ENCODE assay signal across 27 mouse cellular contexts in genomic region chr9:118653436-118653835, GRCm38 (mm10). TPM values are rescaled to one million over a fixed set of nuclear protein-coding genes. Genes with fewer than 3 reads are reported as not detected.
DNase-seq lines count a peak whose midpoint lies in the region; ATAC-seq and TF ChIP-seq lines count a peak whose summit lies in the region.
"Had no signal": no experiment of that assay in that cellular context is flagged by ENCODE, and none has a peak within 500 bp of the region (broad histone marks: within the 10 kb centered on the region; RNA-seq: fewer than 3 reads in every experiment).

No protein-coding gene starts in this region.

- 0 out of 2 replicates have a peak overlapping the region, but pooled peaks have one; percentile 45 for H3K27ac ChIP-seq in liver, adult 2 months (replicated peaks; ENCODE audit: insufficient read depth, low read depth, low read length)
- no peak overlapping the region for H3K27ac ChIP-seq in liver, embryonic 11.5 days (ENCODE audit: low read depth, low read length)
- H3K27ac ChIP-seq in embryonic facial prominence, embryonic 11.5 days (replicated peaks; ENCODE audit: low read depth, low read length): no peak overlapping the region
- H3K27ac ChIP-seq: embryonic facial prominence, embryonic 12.5 days; forebrain, embryonic 13.5 days; gastrocnemius, adult 2 months; hindbrain, postnatal 0 days; liver, embryonic 13.5 days; midbrain, embryonic 15.5 days; neural tube, embryonic 12.5 days had no signal

- TF ChIP-seq POLR2A in liver, adult 2 months (IDR thresholded peaks at IDR 0.05; ENCODE audit: extremely low read depth, insufficient read depth, low read length): no peak

- no peaks in the 10 kb centered on the region for H3K36me3 ChIP-seq in liver, adult 2 months (ENCODE audit: control insufficient read depth, insufficient read depth, low read length)
- H3K36me3 ChIP-seq in liver, embryonic 11.5 days (ENCODE audit: control insufficient read depth, insufficient read depth, low read length): peaks cover 4% of the 10 kb centered on the region; the same call in 1 of the 2 replicates
- H3K36me3 ChIP-seq in embryonic facial prominence, embryonic 11.5 days (replicated peaks; ENCODE audit: control insufficient read depth, insufficient read depth, low read depth, low read length): no peaks in the 10 kb centered on the region; the same call in 1 of the 2 replicates
- H3K36me3 ChIP-seq: G1E; liver, embryonic 13.5 days; midbrain, embryonic 15.5 days had no signal

- DNase-seq in liver, adult 2 months (ENCODE audit: extremely low read depth, low read depth, low spot score): no peak
- no peak for DNase-seq in liver, embryonic 11.5 days (ENCODE audit: low spot score)
- DNase-seq in thymus, postnatal 4 days: peak; percentile 26
- DNase-seq in thymus, postnatal 0 days (ENCODE audit: low spot score): no peak
- peak; percentile 63 for DNase-seq in embryonic facial prominence, embryonic 11.5 days (ENCODE audit: low spot score)
- no peak for DNase-seq in spleen, postnatal 4 days (ENCODE audit: low spot score in 2 of 2)
- DNase-seq: adrenal gland, adult 2 months; B cell, adult 2 months; cerebellum, adult 2 months; cerebellum, postnatal 25 days; gastrocnemius, adult 2 months; kidney, postnatal 4 days; left cerebral cortex, postnatal 4 days; liver, embryonic 13.5 days; lung, postnatal 4 days; right cerebral cortex, postnatal 14 days had no signal

- H3K79me2 ChIP-seq in liver, adult 2 months (ENCODE audit: control insufficient read depth, insufficient read depth, low read length): peaks cover under 1% of the 10 kb centered on the region; the same call in 1 of the 2 replicates

- H3K4me2 ChIP-seq in liver, embryonic 11.5 days: no peak overlapping the region
- H3K4me2 ChIP-seq in embryonic facial prominence, embryonic 11.5 days (ENCODE audit: low read depth, low read length): no peak overlapping the region
- H3K4me2 ChIP-seq: embryonic facial prominence, embryonic 12.5 days; forebrain, embryonic 13.5 days; liver, embryonic 13.5 days; midbrain, embryonic 15.5 days; neural tube, embryonic 12.5 days had no signal

- no peak for TF ChIP-seq CTCF in liver, adult 2 months (IDR thresholded peaks at IDR 0.05; ENCODE audit: low read depth, low read length)

- 62% methylated on average over 1 of the region's 1 CpGs for WGBS in liver, adult 2 months
- 46% methylated on average over 1 of the region's 1 CpGs for WGBS in liver, embryonic 11.5 days
- WGBS in embryonic facial prominence, embryonic 11.5 days: 5% methylated on average over 1 of the region's 1 CpGs

- no peak for ATAC-seq in liver, embryonic 11.5 days (replicated peaks; ENCODE audit: low FRiP score)
- ATAC-seq in embryonic facial prominence, embryonic 11.5 days (replicated peaks; ENCODE audit: insufficient number of reproducible peaks, low FRiP score, low TSS enrichment, low read depth): no peak
- no peak for ATAC-seq in erythroblast, adult 5-6 weeks (replicated peaks; ENCODE audit: low FRiP score, poor library complexity, severe bottlenecking)
- ATAC-seq: forebrain, embryonic 13.5 days; hindbrain, postnatal 0 days; intestine, postnatal 0 days; midbrain, embryonic 15.5 days had no signal

- H3K9me3 ChIP-seq in liver, embryonic 11.5 days (ENCODE audit: control insufficient read depth, low read length): no peaks in the 10 kb centered on the region
- H3K9me3 ChIP-seq in embryonic facial prominence, embryonic 11.5 days (replicated peaks; ENCODE audit: control insufficient read depth, low read length): no peaks in the 10 kb centered on the region
- H3K9me3 ChIP-seq: embryonic facial prominence, embryonic 12.5 days; forebrain, embryonic 13.5 days; heart, embryonic 10.5 days; liver, embryonic 13.5 days; midbrain, embryonic 15.5 days had no signal

- no peak overlapping the region for H3K9ac ChIP-seq in liver, adult 2 months (ENCODE audit: low read depth, low read length)
- no peak overlapping the region for H3K9ac ChIP-seq in liver, embryonic 11.5 days (ENCODE audit: low read depth, low read length)
- H3K9ac ChIP-seq in embryonic facial prominence, embryonic 11.5 days (replicated peaks; ENCODE audit: low read length): no peak overlapping the region
- H3K9ac ChIP-seq: embryonic facial prominence, embryonic 12.5 days; forebrain, embryonic 13.5 days; liver, embryonic 13.5 days; midbrain, embryonic 15.5 days; neural tube, embryonic 12.5 days had no signal

- no peak overlapping the region for H3K4me3 ChIP-seq in liver, adult 2 months (ENCODE audit: insufficient read depth, low read depth, low read length)
- no peak overlapping the region for H3K4me3 ChIP-seq in liver, embryonic 11.5 days (ENCODE audit: low read depth, low read length)
- no peak overlapping the region for H3K4me3 ChIP-seq in embryonic facial prominence, embryonic 11.5 days (ENCODE audit: low read depth, low read length)
- H3K4me3 ChIP-seq: embryonic facial prominence, embryonic 12.5 days; erythroblast, embryonic 14.5 days; forebrain, embryonic 13.5 days; gastrocnemius, adult 2 months; heart, embryonic 10.5 days; liver, embryonic 13.5 days; midbrain, embryonic 15.5 days; neural tube, embryonic 12.5 days had no signal

- H3K27me3 ChIP-seq in liver, adult 2 months (ENCODE audit: control insufficient read depth, insufficient read depth, low read length): no peaks in the 10 kb centered on the region
- H3K27me3 ChIP-seq in liver, embryonic 11.5 days (replicated peaks; ENCODE audit: control insufficient read depth, insufficient read depth, low read length): no peaks in the 10 kb centered on the region
- H3K27me3 ChIP-seq in embryonic facial prominence, embryonic 11.5 days (ENCODE audit: control insufficient read depth, insufficient read depth, low read length): no peaks in the 10 kb centered on the region
- H3K27me3 ChIP-seq: embryonic facial prominence, embryonic 12.5 days; forebrain, embryonic 13.5 days; liver, embryonic 13.5 days; midbrain, embryonic 15.5 days; neural tube, embryonic 12.5 days had no signal

- H3K4me1 ChIP-seq in liver, adult 2 months (ENCODE audit: control insufficient read depth, insufficient read depth, low read length): peaks cover 3% of the 10 kb centered on the region; the same call in 1 of the 2 replicates
- peaks cover 3% of the 10 kb centered on the region; the same call in 1 of the 2 replicates for H3K4me1 ChIP-seq in liver, embryonic 11.5 days (replicated peaks; ENCODE audit: control insufficient read depth, insufficient read depth, low read length)
- peaks cover 5% of the 10 kb centered on the region for H3K4me1 ChIP-seq in embryonic facial prominence, embryonic 11.5 days (ENCODE audit: control insufficient read depth, insufficient read depth, low read length)
- H3K4me1 ChIP-seq: liver, embryonic 13.5 days; midbrain, embryonic 15.5 days had no signal

RNA-seq across cellular contexts. Expression of gene Itga9, which starts 46.9 kb away (rescaled TPM):
- 15.8 and 16.1 TPM in 2 replicates for total RNA-seq in liver, adult 2 months (2014; rRNA removed)
- polyA plus RNA-seq in liver, adult 2 months (2012; rRNA removed): 5.0 and 9.1 TPM in 2 replicates
- 6.2 and 7.0 TPM in 2 replicates for polyA plus RNA-seq in liver, embryonic 11.5 days (2014; fragmentation: Nextera tagmentation; extraction: Ambion mirVana)
- polyA plus RNA-seq in thymus, postnatal 0 days (2015; fragmentation: Nextera tagmentation; extraction: Ambion mirVana): 1.9 and 3.3 TPM in 2 replicates
- polyA plus RNA-seq in embryonic facial prominence, embryonic 11.5 days (2014; fragmentation: Nextera tagmentation; extraction: Ambion mirVana): 9.3 and 10.3 TPM in 2 replicates
- 0.84 and 2.3 TPM in 2 replicates for total RNA-seq in erythroblast, adult 5-6 weeks (2015; ENCODE audit: low replicate concordance)
- total RNA-seq in erythroblast, adult 5-6 weeks (2017; ENCODE audit: low replicate concordance): 0.17 and 0.28 TPM in 2 replicates
- total RNA-seq: CH12.LX had no signal
- polyA plus RNA-seq: G1E had no signal

Comparison
In these comparisons a context has a peak if more than half of its experiments do, and no peak if none do; other contexts are left out.
1. DNase-seq: peak in thymus, postnatal 4 days (single experiment) and embryonic facial prominence, embryonic 11.5 days (single experiment); none in liver, adult 2 months (single experiment), liver, embryonic 11.5 days (single experiment), thymus, postnatal 0 days (single experiment) and spleen, postnatal 4 days (0 of 2).